Mouse (Mus musculus) retina, adult 2 months (tissue): ENCODE measurements around the gene Pbx4.

Experiments
- DNase-seq: peaks from one replicate; pipeline ENCODE4 v3.0.0-alpha.2; 2012; ENCODE audit warnings: low read depth, low spot score

Gene Pbx4

GRCm38 (mm10) chr8:69808864-69809403 is 23.4 kb upstream of the Pbx4 start:
- no peak for DNase-seq

GRCm38 (mm10) chr8:69809820-69810219 is 22.5 kb upstream of the Pbx4 start:
- DNase-seq: no peak

- no peak for DNase-seq
Measured at GRCm38 (mm10) chr8:69814881-69815280, 17.4 kb upstream of the Pbx4 start.

- DNase-seq: no peak
Measured at GRCm38 (mm10) chr8:69815396-69815795, 16.9 kb upstream of the Pbx4 start.

GRCm38 (mm10) chr8:69820466-69820865 is 11.8 kb upstream of the Pbx4 start:
- DNase-seq: no peak

GRCm38 (mm10) chr8:69821971-69822385 is 10.3 kb upstream of the Pbx4 start:
- no peak for DNase-seq

GRCm38 (mm10) chr8:69822386-69823191 is 9.7 kb upstream of the Pbx4 start, which contains the start of gene Lpar2:
Gene Lpar2, plus strand, starts transcription at chr8:69822429.
- DNase-seq: no peak

- DNase-seq: no peak
Measured at GRCm38 (mm10) chr8:69826371-69826770, 5.9 kb upstream of the Pbx4 start.

- no peak for DNase-seq
Measured at GRCm38 (mm10) chr8:69837057-69837682, 4.9 kb downstream of the Pbx4 start.

- no peak for DNase-seq
Measured at GRCm38 (mm10) chr8:69847167-69848065, 15.1 kb downstream of the Pbx4 start.

GRCm38 (mm10) chr8:69848951-69849350 is 16.7 kb downstream of the Pbx4 start:
- DNase-seq: no peak

- no peak for DNase-seq
Measured at GRCm38 (mm10) chr8:69849899-69850298, 17.6 kb downstream of the Pbx4 start.

- DNase-seq: no peak
Measured at GRCm38 (mm10) chr8:69850926-69851506, 18.7 kb downstream of the Pbx4 start.

GRCm38 (mm10) chr8:69853869-69854268 is 21.6 kb downstream of the Pbx4 start:
- no peak for DNase-seq

GRCm38 (mm10) chr8:69860807-69861206 is 28.5 kb downstream of the Pbx4 start:
- DNase-seq: no peak

- no peak for DNase-seq
Measured at GRCm38 (mm10) chr8:69861251-69861650, 29.0 kb downstream of the Pbx4 start.

- no peak for DNase-seq
Measured at GRCm38 (mm10) chr8:69863387-69864020, 31.2 kb downstream of the Pbx4 start.

GRCm38 (mm10) chr8:69864180-69864579 is 31.9 kb downstream of the Pbx4 start:
- no peak for DNase-seq

- no peak for DNase-seq
Measured at GRCm38 (mm10) chr8:69867696-69868326, 35.5 kb downstream of the Pbx4 start.

- DNase-seq: no peak
Measured at GRCm38 (mm10) chr8:69870003-69870765, 37.9 kb downstream of the Pbx4 start.
